Mouse (Mus musculus): ENCODE results near the gene Vdac2. TPM values are rescaled to one million over a fixed set of nuclear protein-coding genes. Genes with fewer than 3 reads are reported as not detected.

Gene Vdac2
- polyA plus RNA-seq, 1 experiment from 2014 or later, result 297 TPM

- 42% methylated on average over 3 of the region's 3 CpGs for WGBS
- no peak for ATAC-seq (ENCODE audit: insufficient read depth, low FRiP score)
- Histone ChIP-seq H3K4me1 (ENCODE audit: control insufficient read depth, insufficient read depth, low read length) (peaks cover 16% of the 10 kb centered on the region; the same call in 1 of the 2 replicates), H3K27ac (ENCODE audit: low read length) (0 out of 2 replicates have a peak overlapping the region, but pooled peaks have one; percentile 10), H3K4me2 (ENCODE audit: low read depth, low read length) (no peak overlapping the region), H3K4me3 (replicated peaks; ENCODE audit: low read length) (no peak overlapping the region), H3K36me3 (ENCODE audit: control insufficient read depth, insufficient read depth, low read length) (no peaks in the 10 kb centered on the region), H3K9ac (ENCODE audit: low read length) (0 out of 2 replicates have a peak overlapping the region, but pooled peaks have one; percentile 28), H3K9me3 (replicated peaks; ENCODE audit: control insufficient read depth, low read length) (no peaks in the 10 kb centered on the region), H3K27me3 (ENCODE audit: control insufficient read depth, insufficient read depth, low read length) (no peaks in the 10 kb centered on the region)
These were observed 30.9 kb downstream of the Vdac2 start for GRCm38 (mm10) chr14:21855961-21856360.

DNA sequence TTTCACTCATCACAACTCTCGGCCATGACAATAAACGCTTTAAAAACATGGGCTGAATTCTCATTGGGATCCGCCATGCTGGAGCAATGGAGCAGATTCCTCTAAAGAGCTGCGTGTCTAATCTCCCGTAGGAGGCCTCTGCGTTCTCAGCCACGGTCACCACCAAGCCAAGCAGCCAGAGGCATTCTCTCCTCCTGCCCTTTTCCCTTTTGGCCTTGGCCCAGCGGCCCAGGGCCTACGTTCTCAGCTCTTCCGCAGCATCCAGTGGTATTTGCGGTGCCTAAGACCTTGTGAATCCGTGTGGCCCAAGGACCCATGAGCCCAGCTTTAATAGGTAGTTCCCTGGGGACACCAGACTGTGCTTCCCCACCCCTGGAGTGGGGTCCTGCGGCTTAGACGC is 31.8 kb downstream of the Vdac2 start:
- no peaks in the 10 kb centered on the region for H3K36me3 ChIP-seq (ENCODE audit: control insufficient read depth, insufficient read depth, low read length)
- no peaks in the 10 kb centered on the region for H3K9me3 ChIP-seq (replicated peaks; ENCODE audit: control insufficient read depth, low read length)
- no peak overlapping the region for H3K4me2 ChIP-seq (ENCODE audit: low read depth, low read length)
- H3K27ac ChIP-seq (ENCODE audit: low read length), result no peak overlapping the region
- H3K27me3 ChIP-seq (ENCODE audit: control insufficient read depth, insufficient read depth, low read length), result no peaks in the 10 kb centered on the region
- H3K4me3 ChIP-seq (replicated peaks; ENCODE audit: low read length), result no peak overlapping the region
- H3K9ac ChIP-seq (ENCODE audit: low read length), result no peak overlapping the region
- ATAC-seq (ENCODE audit: insufficient read depth, low FRiP score), result no peak
- H3K4me1 ChIP-seq (ENCODE audit: control insufficient read depth, insufficient read depth, low read length), result peaks cover 16% of the 10 kb centered on the region; the same call in 1 of the 2 replicates
- 89% methylated on average over 14 of the region's 14 CpGs for WGBS

- Histone ChIP-seq H3K4me3 (replicated peaks; ENCODE audit: low read length) (no peak overlapping the region), H3K36me3 (ENCODE audit: control insufficient read depth, insufficient read depth, low read length) (no peaks in the 10 kb centered on the region), H3K27ac (ENCODE audit: low read length) (no peak overlapping the region; the same call in 1 of the 2 replicates), H3K4me2 (ENCODE audit: low read depth, low read length) (no peak overlapping the region), H3K4me1 (ENCODE audit: control insufficient read depth, insufficient read depth, low read length) (no peaks in the 10 kb centered on the region; the same call in 1 of the 2 replicates), H3K9ac (ENCODE audit: low read length) (no peak overlapping the region), H3K27me3 (ENCODE audit: control insufficient read depth, insufficient read depth, low read length) (no peaks in the 10 kb centered on the region), H3K9me3 (replicated peaks; ENCODE audit: control insufficient read depth, low read length) (no peaks in the 10 kb centered on the region)
- peak; percentile 40; the same call in 1 of the 2 replicates for ATAC-seq (ENCODE audit: insufficient read depth, low FRiP score)
- WGBS, result 29% methylated on average over 7 of the region's 7 CpGs
These were observed 41.3 kb downstream of the Vdac2 start for GRCm38 (mm10) chr14:21866291-21866690.

GRCm38 (mm10) chr14:21866816-21867215 is 41.8 kb downstream of the Vdac2 start:
- no peaks in the 10 kb centered on the region for H3K9me3 ChIP-seq (replicated peaks; ENCODE audit: control insufficient read depth, low read length)
- no peak overlapping the region for H3K4me2 ChIP-seq (ENCODE audit: low read depth, low read length)
- WGBS, result 70% methylated on average over 7 of the region's 7 CpGs
- ATAC-seq (ENCODE audit: insufficient read depth, low FRiP score), result 0 out of 2 replicates have a peak, but pooled peaks have one; percentile 21
- no peaks in the 10 kb centered on the region for H3K27me3 ChIP-seq (ENCODE audit: control insufficient read depth, insufficient read depth, low read length)
- H3K27ac ChIP-seq (ENCODE audit: low read length), result no peak overlapping the region
- H3K36me3 ChIP-seq (ENCODE audit: control insufficient read depth, insufficient read depth, low read length), result no peaks in the 10 kb centered on the region
- no peak overlapping the region for H3K9ac ChIP-seq (ENCODE audit: low read length)
- H3K4me1 ChIP-seq (ENCODE audit: control insufficient read depth, insufficient read depth, low read length), result no peaks in the 10 kb centered on the region; the same call in 1 of the 2 replicates
- no peak overlapping the region for H3K4me3 ChIP-seq (replicated peaks; ENCODE audit: low read length)

DNA sequence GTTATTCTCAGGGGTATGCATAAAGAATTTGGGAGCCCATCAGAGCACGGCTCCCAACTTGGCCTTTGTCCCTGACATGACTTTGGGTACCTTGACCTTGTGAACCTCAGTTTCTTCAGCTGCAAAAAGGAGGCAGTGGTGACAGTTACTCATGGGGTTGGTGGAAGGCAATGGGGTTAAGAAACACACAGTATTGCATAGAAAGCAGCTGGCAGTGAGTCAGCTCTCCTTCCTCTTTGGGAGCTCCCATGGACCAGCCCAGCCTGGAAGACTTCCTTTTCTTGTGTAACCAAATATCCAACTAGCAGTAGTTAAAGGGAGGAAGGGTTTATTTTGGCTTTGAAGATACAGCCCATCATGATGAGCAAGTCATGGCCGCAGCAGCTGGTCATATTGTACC is 65.4 kb downstream of the Vdac2 start:
- H3K9ac ChIP-seq (ENCODE audit: low read length), result no peak overlapping the region
- no peak for ATAC-seq (ENCODE audit: insufficient read depth, low FRiP score)
- peaks cover 18% of the 10 kb centered on the region for H3K4me1 ChIP-seq (ENCODE audit: control insufficient read depth, insufficient read depth, low read length)
- no peak overlapping the region for H3K4me3 ChIP-seq (replicated peaks; ENCODE audit: low read length)
- H3K27ac ChIP-seq (ENCODE audit: low read length), result no peak overlapping the region
- H3K9me3 ChIP-seq (replicated peaks; ENCODE audit: control insufficient read depth, low read length), result no peaks in the 10 kb centered on the region
- no peaks in the 10 kb centered on the region for H3K36me3 ChIP-seq (ENCODE audit: control insufficient read depth, insufficient read depth, low read length)
- WGBS, result 67% methylated on average over 2 of the region's 2 CpGs
- no peak overlapping the region for H3K4me2 ChIP-seq (ENCODE audit: low read depth, low read length)
- no peaks in the 10 kb centered on the region for H3K27me3 ChIP-seq (ENCODE audit: control insufficient read depth, insufficient read depth, low read length)

- Histone ChIP-seq H3K4me3 (replicated peaks; ENCODE audit: low read length) (no peak overlapping the region), H3K9me3 (replicated peaks; ENCODE audit: control insufficient read depth, low read length) (no peaks in the 10 kb centered on the region), H3K27ac (ENCODE audit: low read length) (peak overlapping the region; percentile 85), H3K27me3 (ENCODE audit: control insufficient read depth, insufficient read depth, low read length) (no peaks in the 10 kb centered on the region), H3K4me1 (ENCODE audit: control insufficient read depth, insufficient read depth, low read length) (peaks cover 18% of the 10 kb centered on the region), H3K9ac (ENCODE audit: low read length) (peak overlapping the region; percentile 31), H3K4me2 (ENCODE audit: low read depth, low read length) (peak overlapping the region; percentile 21; the same call in 1 of the 2 replicates), H3K36me3 (ENCODE audit: control insufficient read depth, insufficient read depth, low read length) (no peaks in the 10 kb centered on the region)
- ATAC-seq (ENCODE audit: insufficient read depth, low FRiP score), result peak; percentile 90
- WGBS, result 7% methylated on average over 15 of the region's 15 CpGs
These were observed 66.7 kb downstream of the Vdac2 start for GRCm38 (mm10) chr14:21891581-21892340.

DNA sequence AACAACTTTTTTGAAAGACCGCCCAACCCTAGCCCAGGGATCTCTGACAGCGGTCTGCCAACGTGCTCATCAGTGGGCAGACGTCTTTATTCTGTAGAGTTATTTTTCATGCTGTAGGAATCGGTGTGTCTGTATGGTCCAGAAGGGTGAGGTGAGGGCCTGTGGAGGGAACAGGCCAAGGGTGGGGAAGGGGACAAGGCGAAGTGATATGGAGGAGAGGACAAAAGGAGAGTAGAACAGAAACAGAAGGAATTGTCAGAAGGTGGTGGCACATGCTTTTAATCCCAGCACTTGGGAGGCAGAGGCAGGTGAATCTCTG is 67.3 kb downstream of the Vdac2 start:
- ATAC-seq (ENCODE audit: insufficient read depth, low FRiP score), result no peak

More for the DNA sequence above, 67.3 kb downstream of the Vdac2 start:
- H3K36me3 ChIP-seq (ENCODE audit: control insufficient read depth, insufficient read depth, low read length), result no peaks in the 10 kb centered on the region
- no peak overlapping the region for H3K4me3 ChIP-seq (replicated peaks; ENCODE audit: low read length)
- H3K27ac ChIP-seq (ENCODE audit: low read length), result peak overlapping the region; percentile 85; the same call in 1 of the 2 replicates
- H3K4me2 ChIP-seq (ENCODE audit: low read depth, low read length), result peak overlapping the region; percentile 21; the same call in 1 of the 2 replicates
- 48% methylated on average over 6 of the region's 6 CpGs for WGBS
- no peaks in the 10 kb centered on the region for H3K9me3 ChIP-seq (replicated peaks; ENCODE audit: control insufficient read depth, low read length)
- no peaks in the 10 kb centered on the region for H3K27me3 ChIP-seq (ENCODE audit: control insufficient read depth, insufficient read depth, low read length)
- 0 out of 2 replicates have a peak overlapping the region, but pooled peaks have one; percentile 1 for H3K9ac ChIP-seq (ENCODE audit: low read length)
- peaks cover 18% of the 10 kb centered on the region for H3K4me1 ChIP-seq (ENCODE audit: control insufficient read depth, insufficient read depth, low read length)

Other genes starting within 250 kb of the Vdac2 start
- gene Dupd1, start 110.7 kb upstream of the Vdac2 start, polyA plus RNA-seq (2015; fragmentation: Nextera tagmentation; extraction: Ambion mirVana), result 0.81 TPM in 1 of 2 replicates, not detected in the other
- gene Samd8, start 74.7 kb upstream of the Vdac2 start, polyA plus RNA-seq (2015; fragmentation: Nextera tagmentation; extraction: Ambion mirVana), result 12.1 and 13.7 TPM in 2 replicates
- gene Dusp13, start 74.1 kb upstream of the Vdac2 start, polyA plus RNA-seq (2015; fragmentation: Nextera tagmentation; extraction: Ambion mirVana), result 0.84 TPM in 1 of 2 replicates, not detected in the other
- gene Comtd1, start 23.7 kb downstream of the Vdac2 start, polyA plus RNA-seq (2015; fragmentation: Nextera tagmentation; extraction: Ambion mirVana), result 36.8 and 39.0 TPM in 2 replicates
- gene Zfp503, start 164.4 kb downstream of the Vdac2 start, polyA plus RNA-seq (2015; fragmentation: Nextera tagmentation; extraction: Ambion mirVana), result 7.1 and 10.1 TPM in 2 replicates
- gene Lrmda, start 194.5 kb downstream of the Vdac2 start, polyA plus RNA-seq (2015; fragmentation: Nextera tagmentation; extraction: Ambion mirVana), result 0.86 and 0.94 TPM in 2 replicates